Mouse (Mus musculus) adrenal gland, adult 2 months (tissue): ENCODE data around the gene Csf3r. TPM values are rescaled to one million over a fixed set of nuclear protein-coding genes. Genes with fewer than 3 reads are reported as not detected.
"Not testable (repeated sequence)": the region's sequence is repeated elsewhere in the genome, so short reads cannot be mapped to it uniquely, and the experiment has no call there.

Source experiments
- DNase-seq: peaks from one replicate; pipeline ENCODE4 v3.0.0; 2021
- long read RNA-seq: library from polyadenylated mRNA; stranded (forward); transcript quantifications from one replicate; pipeline ENCODE4 v2.0.0, GENCODE M21; 2021
- polyA plus RNA-seq: library from polyadenylated mRNA; depleted of rRNA; stranded (reverse); fragments of >200 nt; gene quantifications from 2 replicates; pipeline ENCODE4 v1.2.3, GENCODE M21; 2012; rRNA removed
- total RNA-seq, 2 experiments: library from RNA; stranded (reverse); gene quantifications; 2 replicates each; pipeline ENCODE4 v1.2.3; 2021

Gene Csf3r
- total RNA-seq, result 1 to 10 TPM; 1.5 to 1.6 TPM
- 3.1 TPM in 2 replicates for polyA plus RNA-seq
- long read RNA-seq, partial matches to known transcripts, result 0 of 2 reads
- long read RNA-seq, other reads (novel, unspliced or antisense), result 1 of 2 reads

GRCm38 (mm10) chr4:126024303-126024900 lies at the start of gene Csf3r:
Csf3r (plus strand) TSS chr4:126024550.
- DNase-seq, result no peak

- no peak for DNase-seq
These were observed 46.6 kb upstream of the Csf3r start for GRCm38 (mm10) chr4:125977768-125978167.

- no peak for DNase-seq
These were observed 41.1 kb upstream of the Csf3r start for GRCm38 (mm10) chr4:125983279-125983678.

GRCm38 (mm10) chr4:125985703-125986102 lies 38.6 kb upstream of the Csf3r start:
- not testable (repeated sequence) for DNase-seq

GRCm38 (mm10) chr4:125987071-125987470 lies 37.3 kb upstream of the Csf3r start:
- peak; percentile 37 for DNase-seq

GRCm38 (mm10) chr4:125989061-125989460 lies 35.3 kb upstream of the Csf3r start:
- DNase-seq, result no peak

GRCm38 (mm10) chr4:125990143-125990542 lies 34.2 kb upstream of the Csf3r start:
- peak; percentile 67 for DNase-seq

- no peak for DNase-seq
These were observed 32.1 kb upstream of the Csf3r start for GRCm38 (mm10) chr4:125992206-125992605.

GRCm38 (mm10) chr4:125992906-125993305 lies 31.4 kb upstream of the Csf3r start:
- peak; percentile 58 for DNase-seq

GRCm38 (mm10) chr4:125996576-125996975 lies 27.8 kb upstream of the Csf3r start:
- peak; percentile 19 for DNase-seq

GRCm38 (mm10) chr4:125997826-125998225 lies 26.5 kb upstream of the Csf3r start:
- no peak for DNase-seq

- no peak for DNase-seq
These were observed 22.8 kb upstream of the Csf3r start for GRCm38 (mm10) chr4:126001311-126002199.

GRCm38 (mm10) chr4:126017676-126018332 lies 6.5 kb upstream of the Csf3r start:
- peak; percentile 21 for DNase-seq

- no peak for DNase-seq
These were observed 5.3 kb upstream of the Csf3r start for GRCm38 (mm10) chr4:126018966-126019538.

- DNase-seq, result no peak
These were observed 1.5 kb downstream of the Csf3r start for GRCm38 (mm10) chr4:126025801-126026200.

- no peak for DNase-seq
These were observed 3.6 kb downstream of the Csf3r start for GRCm38 (mm10) chr4:126027980-126028379.

- DNase-seq, result no peak
These were observed 4.7 kb downstream of the Csf3r start for GRCm38 (mm10) chr4:126029042-126029441.

GRCm38 (mm10) chr4:126030705-126031104 lies 6.4 kb downstream of the Csf3r start:
- DNase-seq, result no peak

GRCm38 (mm10) chr4:126035413-126035812 lies 11.1 kb downstream of the Csf3r start:
- no peak for DNase-seq

- peak; percentile 90 for DNase-seq
These were observed 22.7 kb downstream of the Csf3r start, which contains the start of gene Mrps15 for GRCm38 (mm10) chr4:126046851-126047585. Mrps15 (plus strand) TSS chr4:126046925.

- no peak for DNase-seq
These were observed 27.3 kb downstream of the Csf3r start for GRCm38 (mm10) chr4:126051617-126052016.
